Mouse (Mus musculus) G1E (cell line): ENCODE data around the gene Kat8. TPM values are rescaled to one million over a fixed set of nuclear protein-coding genes. Genes with fewer than 3 reads are reported as not detected.

Experiments used
- ATAC-seq: 2 replicates; pipeline ENCODE4 v1.8.0; 2016; ENCODE audit warnings: mild to moderate bottlenecking; ENCODE audit not compliant: insufficient number of reproducible peaks, poor library complexity, low FRiP score, severe bottlenecking; ENCODE audit errors: extremely low read depth
- DNase-seq: peaks from one replicate; pipeline ENCODE4 v3.0.0; 2012; ENCODE audit warnings: low spot score
- H3K27me3 ChIP-seq: 2 replicates; pipeline ENCODE4 v1.6.1; 2012; ENCODE audit warnings: mild to moderate bottlenecking, low read length, inconsistent platforms; ENCODE audit not compliant: insufficient read depth
- H3K36me3 ChIP-seq: replicated peaks from 2 replicates; pipeline ENCODE3; 2012; ENCODE audit warnings: mild to moderate bottlenecking, inconsistent platforms
- H3K4me1 ChIP-seq: 2 replicates; pipeline ENCODE4 v1.6.1; 2012; ENCODE audit warnings: low read depth, low read length, inconsistent platforms, mixed read lengths; ENCODE audit not compliant: insufficient read depth
- H3K4me3 ChIP-seq: 2 replicates; pipeline ENCODE4 v1.5.1; 2012; ENCODE audit warnings: low read depth, mild to moderate bottlenecking, inconsistent platforms, low read length, moderate library complexity, mixed read lengths
- H3K9me3 ChIP-seq: replicated peaks from 2 replicates; pipeline ENCODE4 v1.6.1; 2012; ENCODE audit warnings: inconsistent platforms
- CTCF ChIP-seq: IDR thresholded peaks from 2 replicates; pipeline ENCODE4 v1.5.1; 2012; ENCODE audit warnings: low read depth, low read length, inconsistent platforms, mixed read lengths
- GATA1 ChIP-seq: IDR thresholded peaks from 2 replicates; pipeline ENCODE4 v1.6.1; 2012; ENCODE audit warnings: borderline replicate concordance, low read length, inconsistent platforms, mixed read lengths
- GATA2 ChIP-seq: IDR thresholded peaks from 2 replicates; pipeline ENCODE4 v1.6.1; 2012; ENCODE audit warnings: low read depth, low read length, inconsistent platforms, borderline replicate concordance
- POLR2AphosphoS5 ChIP-seq: IDR thresholded peaks from 2 replicates; pipeline ENCODE4 v1.6.1; 2012; ENCODE audit warnings: low read depth, low read length, inconsistent platforms; ENCODE audit not compliant: insufficient replicate concordance
- TAL1 ChIP-seq: conservative IDR thresholded peaks from 2 replicates; pipeline ENCODE4 v1.6.1; 2012; ENCODE audit warnings: low read depth, low read length, inconsistent platforms, mixed read lengths
- polyA plus RNA-seq: library from polyadenylated mRNA; stranded (reverse); fragments of >175 nt; gene quantifications from 2 replicates; pipeline ENCODE4 v1.2.3, GENCODE M21; 2012
- total RNA-seq, 2 experiments: library from RNA; stranded (forward) in 1 of 2; stranded (reverse) in 1 of 2; fragments of 200-1000 nt in 1 of 2; fragments of >200 nt in 1 of 2; fragmentation: Nextera tagmentation in 1 of 2; gene quantifications; 2 replicates each; pipeline ENCODE4 v1.2.3; 2014 to 2017

Kat8 gene
- total and polyA plus RNA-seq, 3 experiments, result 7.4 to 44.0 (median 39.0) TPM

DNA sequence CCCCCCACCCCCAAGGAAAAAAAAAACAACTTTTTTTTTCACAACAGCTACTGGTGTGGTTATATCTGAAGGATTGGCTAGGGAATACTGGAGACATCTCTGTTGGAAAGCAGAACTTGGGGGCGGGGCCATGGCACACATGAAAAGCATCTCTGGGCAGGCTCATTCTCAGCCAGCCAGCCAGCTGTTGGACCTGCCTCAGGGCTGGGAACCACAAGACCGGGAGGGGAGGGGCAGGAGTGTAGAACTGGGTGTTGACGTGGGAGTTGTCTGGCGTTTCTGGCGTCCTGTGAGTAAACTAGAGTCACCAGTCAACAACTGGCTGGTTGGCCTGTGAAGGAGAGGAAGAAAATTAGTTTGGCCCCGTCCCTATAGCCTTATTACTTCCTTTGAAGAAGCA, 26.4 kb upstream of the Kat8 start:
- ATAC-seq (peak; percentile 22), DNase-seq (peak; percentile 53)
- Histone ChIP-seq H3K36me3 (peaks cover 99% of the 10 kb centered on the region), H3K4me1 (peaks cover 82% of the 10 kb centered on the region), H3K4me3 (no peak overlapping the region; the same call in 1 of the 2 replicates), H3K9me3 (peaks cover 6% of the 10 kb centered on the region), H3K27me3 (no peaks in the 10 kb centered on the region)
- TF ChIP-seq TAL1 (no peak), GATA1 (no peak), GATA2 (no peak), CTCF (no peak), POLR2AphosphoS5 (no peak)

- peaks cover 76% of the 10 kb centered on the region for H3K4me1 ChIP-seq
- peak overlapping the region; percentile 0; the same call in 1 of the 2 replicates for H3K4me3 ChIP-seq
- H3K27me3 ChIP-seq, result no peaks in the 10 kb centered on the region
- H3K9me3 ChIP-seq, result no peaks in the 10 kb centered on the region
- ATAC-seq (no peak), DNase-seq (no peak)
- no peak for TF ChIP-seq CTCF
- TF ChIP-seq GATA1, result no peak
- TF ChIP-seq TAL1, result no peak
- no peak for TF ChIP-seq GATA2
- TF ChIP-seq POLR2AphosphoS5, result no peak
- H3K36me3 ChIP-seq, result peaks cover 99% of the 10 kb centered on the region
Observed at GRCm38 (mm10) chr7:127886551-127886950, 25.8 kb upstream of the Kat8 start.

- Histone ChIP-seq H3K4me1 (peaks cover 70% of the 10 kb centered on the region), H3K36me3 (peaks cover 99% of the 10 kb centered on the region), H3K4me3 (no peak overlapping the region), H3K27me3 (no peaks in the 10 kb centered on the region), H3K9me3 (no peaks in the 10 kb centered on the region)
- DNase-seq, result no peak
- no peak for ATAC-seq
- TF ChIP-seq CTCF, result no peak
- TF ChIP-seq TAL1, result no peak
- no peak for TF ChIP-seq GATA1
- TF ChIP-seq GATA2, result no peak
- no peak for TF ChIP-seq POLR2AphosphoS5
Observed at GRCm38 (mm10) chr7:127887191-127887590, 25.1 kb upstream of the Kat8 start.

DNA sequence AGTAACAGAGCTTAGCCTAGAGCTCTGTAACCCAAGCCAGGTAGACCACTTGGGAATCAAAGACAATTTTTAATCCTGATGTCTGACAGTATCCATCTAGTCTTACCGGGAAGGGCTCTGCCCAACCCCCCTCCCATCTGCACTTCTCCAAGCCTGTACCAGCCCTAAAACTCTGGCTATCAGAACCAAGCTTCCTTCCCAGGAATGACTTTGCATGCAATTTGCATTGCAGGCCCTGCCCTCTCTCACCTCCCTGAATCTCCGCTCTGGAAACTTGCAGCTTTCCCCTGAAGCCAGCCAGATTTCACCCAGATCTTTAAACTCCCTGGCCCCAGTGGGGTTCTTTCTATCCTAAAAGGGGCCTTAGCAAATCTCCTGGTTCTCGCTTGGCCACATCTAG, 24.5 kb upstream of the Kat8 start:
- DNase-seq (no peak), ATAC-seq (no peak)
- peaks cover 64% of the 10 kb centered on the region for H3K4me1 ChIP-seq
- H3K36me3 ChIP-seq, result peaks cover 99% of the 10 kb centered on the region
- TF ChIP-seq GATA2, result no peak
- TF ChIP-seq POLR2AphosphoS5, result no peak
- TF ChIP-seq GATA1, result no peak
- no peak for TF ChIP-seq CTCF
- TF ChIP-seq TAL1, result no peak
- no peaks in the 10 kb centered on the region for H3K9me3 ChIP-seq
- H3K27me3 ChIP-seq, result no peaks in the 10 kb centered on the region
- H3K4me3 ChIP-seq, result no peak overlapping the region

DNA sequence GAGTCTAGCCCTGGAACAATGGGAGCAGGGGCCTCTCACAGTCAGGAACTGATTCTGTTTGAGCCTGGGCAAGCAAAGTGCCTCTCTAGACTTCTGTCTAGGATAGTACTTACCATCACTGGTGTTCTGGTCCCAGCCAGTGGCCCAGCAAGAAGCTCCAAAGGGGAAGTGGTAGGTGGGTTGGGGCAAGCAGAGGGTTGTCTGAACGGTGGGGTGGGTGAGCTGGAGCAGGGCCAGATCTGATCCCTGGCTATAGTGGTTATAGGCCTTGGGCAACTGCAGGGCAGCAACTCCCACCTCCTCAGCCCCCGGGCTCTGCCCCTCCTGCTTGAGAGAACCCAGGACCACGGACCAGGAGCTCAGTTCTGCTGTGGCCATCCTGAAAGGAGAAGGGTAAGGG, 23.5 kb upstream of the Kat8 start:
- Histone ChIP-seq H3K36me3 (peaks cover 99% of the 10 kb centered on the region), H3K9me3 (no peaks in the 10 kb centered on the region), H3K27me3 (no peaks in the 10 kb centered on the region), H3K4me1 (peaks cover 54% of the 10 kb centered on the region), H3K4me3 (no peak overlapping the region)
- ATAC-seq (no peak), DNase-seq (no peak)
- no peak for TF ChIP-seq CTCF
- no peak for TF ChIP-seq GATA2
- no peak for TF ChIP-seq GATA1

DNA sequence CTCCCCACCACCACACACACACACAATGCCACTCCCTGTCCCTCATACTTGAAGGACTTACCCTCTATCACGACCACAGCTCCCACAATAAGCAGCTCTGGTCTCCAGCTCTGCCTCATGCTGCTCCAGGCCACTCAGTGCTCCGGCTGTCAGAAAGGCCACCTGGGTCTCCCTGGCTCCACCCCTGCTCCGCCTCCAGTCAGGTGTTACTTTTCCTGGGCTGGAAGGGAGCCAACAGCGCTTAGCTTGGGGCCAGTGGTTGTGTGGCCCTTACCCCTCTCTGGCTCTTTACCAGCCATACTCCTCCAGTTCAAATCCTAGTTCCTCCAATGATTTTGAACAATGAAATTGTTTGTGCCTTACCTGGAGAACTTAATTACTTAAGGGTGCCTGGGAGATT, 21.5 kb upstream of the Kat8 start, which contains the start of gene Prss53:
TSS of gene Prss53 (minus strand) at position 173 of the 400 bp plus-strand sequence.
- no peak for ATAC-seq
- Histone ChIP-seq H3K27me3 (no peaks in the 10 kb centered on the region), H3K9me3 (no peaks in the 10 kb centered on the region), H3K4me3 (no peak within 1 kb of the TSS), H3K4me1 (peaks cover 54% of the 10 kb centered on the region), H3K36me3 (peaks cover 87% of the 10 kb centered on the region)
- DNase-seq, result no peak
- TF ChIP-seq GATA1, result no peak
- no peak for TF ChIP-seq TAL1
- no peak for TF ChIP-seq POLR2AphosphoS5
- no peak for TF ChIP-seq GATA2
- no peak for TF ChIP-seq CTCF

GRCm38 (mm10) chr7:127894480-127894879, 17.8 kb upstream of the Kat8 start:
- peaks cover 50% of the 10 kb centered on the region for H3K36me3 ChIP-seq
- peaks cover 50% of the 10 kb centered on the region for H3K4me1 ChIP-seq
- peak overlapping the region; percentile 78; the same call in 1 of the 2 replicates for H3K4me3 ChIP-seq
- no peak for DNase-seq
- no peak for ATAC-seq
- no peaks in the 10 kb centered on the region for H3K27me3 ChIP-seq
- no peak for TF ChIP-seq POLR2AphosphoS5
- no peak for TF ChIP-seq GATA1
- no peak for TF ChIP-seq CTCF
- no peak for TF ChIP-seq TAL1
- no peak for TF ChIP-seq GATA2
- no peaks in the 10 kb centered on the region for H3K9me3 ChIP-seq
